Mouse (Mus musculus) gastrocnemius, postnatal 4 days (tissue): ENCODE data around the gene Klk1b5. TPM values are rescaled to one million over a fixed set of nuclear protein-coding genes. Genes with fewer than 3 reads are reported as not detected.

Experiments
- DNase-seq, 2 experiments: peaks; one replicate each; pipeline ENCODE4 v3.0.0; 2021 to 2022; ENCODE audit warnings: low spot score in 2 of 2, mixed read lengths in 2 of 2
- total RNA-seq, 2 experiments: library from RNA; stranded (reverse); gene quantifications; 2 replicates each; pipeline ENCODE4 v1.2.3; 2021

The Klk1b5 gene
- total RNA-seq, 2 experiments from 2014 or later, result not detected

- no peak for DNase-seq
These were observed 37.4 kb downstream of the Klk1b5 start for GRCm38 (mm10) chr7:44253023-44253616.

- no peak for DNase-seq
These were observed 39.2 kb downstream of the Klk1b5 start for GRCm38 (mm10) chr7:44254930-44255329.

- no peak for DNase-seq
These were observed 41.5 kb downstream of the Klk1b5 start, which contains the start of gene Acp4 for GRCm38 (mm10) chr7:44257278-44257677. Gene Acp4, minus strand, starts transcription at chr7:44257378.

GRCm38 (mm10) chr7:44260410-44260809, 44.7 kb downstream of the Klk1b5 start:
- DNase-seq, result no peak

GRCm38 (mm10) chr7:44261147-44261546, 45.4 kb downstream of the Klk1b5 start, which contains the start of gene Gm15517:
Gene Gm15517, plus strand, starts transcription at chr7:44261447.
- no peak for DNase-seq

- peak; percentile 78 to 88 for DNase-seq
These were observed 47.3 kb downstream of the Klk1b5 start for GRCm38 (mm10) chr7:44262791-44263643.

GRCm38 (mm10) chr7:44268117-44268516, 52.4 kb downstream of the Klk1b5 start:
- no peak for DNase-seq

GRCm38 (mm10) chr7:44269397-44269796, 53.7 kb downstream of the Klk1b5 start:
- DNase-seq, result no peak

Other genes with a start within 250 kb of the Klk1b5 start
- gene Klk1b1, start 249.2 kb upstream of the Klk1b5 start, total RNA-seq, result not detected
- not detected for gene Klk1b9, start 239.9 kb upstream of the Klk1b5 start, total RNA-seq
- gene Klk1b11, start 220.1 kb upstream of the Klk1b5 start, total RNA-seq, result not detected
- gene Klk1b26, start 203.8 kb upstream of the Klk1b5 start, total RNA-seq, result under 1 TPM; 0.39 to 0.62 TPM
- gene Klk1b27, start 163.7 kb upstream of the Klk1b5 start, total RNA-seq, result not detected
- gene Klk1b21, start 113.6 kb upstream of the Klk1b5 start, total RNA-seq, result not detected
- not detected for gene Klk1b22, start 103.3 kb upstream of the Klk1b5 start, total RNA-seq
- gene Klk1b16, start 79.2 kb upstream of the Klk1b5 start, total RNA-seq, result not detected
- not detected for gene Klk1b24, start 27.7 kb upstream of the Klk1b5 start, total RNA-seq
- not detected for gene Klk1b3, start 17.8 kb upstream of the Klk1b5 start, total RNA-seq
- gene Klk1b4, start 8.5 kb upstream of the Klk1b5 start, total RNA-seq, result not detected
- gene Klk1, start 9.4 kb downstream of the Klk1b5 start, total RNA-seq, result not detected
- not detected for gene Gm36864, start 20.2 kb downstream of the Klk1b5 start, total RNA-seq
- gene 1700028J19Rik, start 30.8 kb downstream of the Klk1b5 start, total RNA-seq, result under 1 TPM; 0.26 to 0.32 TPM
- 10 to 100 TPM; 47.7 to 72.0 TPM for gene 2410002F23Rik, start 30.8 kb downstream of the Klk1b5 start, total RNA-seq
- gene Acp4, start 41.4 kb downstream of the Klk1b5 start, total RNA-seq, result not detected
- not detected for gene Gm15517, start 45.5 kb downstream of the Klk1b5 start, total RNA-seq
- 1 to 10 TPM; 3.9 to 4.7 TPM for gene Clec11a, start 91.0 kb downstream of the Klk1b5 start, total RNA-seq
- 1 to 10 TPM; 3.0 to 3.5 TPM for gene Shank1, start 94.3 kb downstream of the Klk1b5 start, total RNA-seq
- gene Syt3, start 168.2 kb downstream of the Klk1b5 start, total RNA-seq, result under 1 TPM; 0.34 to 0.49 TPM
- gene 1700008O03Rik, start 169.9 kb downstream of the Klk1b5 start, total RNA-seq, result not detected
- 1 to 10 TPM; 4.0 to 4.2 TPM for gene Lrrc4b, start 213.1 kb downstream of the Klk1b5 start, total RNA-seq
- gene Aspdh, start 249.4 kb downstream of the Klk1b5 start, total RNA-seq, result not detected